Mouse (Mus musculus) neural tube, embryonic 14.5 days (tissue): ENCODE data around the gene Arid1b. TPM values are rescaled to one million over a fixed set of nuclear protein-coding genes. Genes with fewer than 3 reads are reported as not detected.

Experiments used
- ATAC-seq: fragments of 200-750 bp; cut with Nextera tagmentation; 2 replicates; pipeline ENCODE4 v1.8.0; 2017; ENCODE audit warnings: low read depth, mild to moderate bottlenecking, moderate TSS enrichment, moderate library complexity
- H3K27ac ChIP-seq: fragments of 300-500 bp; sonication (generic); 2 replicates; pipeline ENCODE4 v1.5.1; 2014; ENCODE audit warnings: low read depth, mild to moderate bottlenecking, control low read depth, low read length, moderate library complexity, mixed read lengths
- H3K27me3 ChIP-seq: fragments of 300-500 bp; sonication (generic); 2 replicates; pipeline ENCODE4 v1.6.1; 2014; ENCODE audit warnings: low read length; ENCODE audit not compliant: control insufficient read depth, insufficient read depth
- H3K36me3 ChIP-seq: fragments of 300-500 bp; sonication (generic); 2 replicates; pipeline ENCODE4 v1.6.1; 2014; ENCODE audit warnings: low read length, mixed read lengths; ENCODE audit not compliant: control insufficient read depth, insufficient read depth
- H3K4me1 ChIP-seq: fragments of 300-500 bp; sonication (generic); 2 replicates; pipeline ENCODE4 v1.6.1; 2014; ENCODE audit warnings: low read length; ENCODE audit not compliant: control insufficient read depth, insufficient read depth
- H3K4me2 ChIP-seq: fragments of 300-500 bp; sonication (generic); 2 replicates; pipeline ENCODE4 v1.6.1; 2014; ENCODE audit warnings: mild to moderate bottlenecking, low read depth, low read length, control low read depth
- H3K4me3 ChIP-seq: fragments of 300-500 bp; sonication (generic); 2 replicates; pipeline ENCODE4 v1.5.1; 2014; ENCODE audit warnings: low read depth, low read length, control low read depth, mixed read lengths
- H3K9ac ChIP-seq: fragments of 300-500 bp; sonication (generic); replicated peaks from 2 replicates; pipeline ENCODE4 v1.6.1; 2014; ENCODE audit warnings: low read depth, mild to moderate bottlenecking, control low read depth, low read length, mixed read lengths
- H3K9me3 ChIP-seq: fragments of 300-500 bp; sonication (generic); 2 replicates; pipeline ENCODE4 v1.6.1; 2016; ENCODE audit warnings: low read length; ENCODE audit not compliant: control insufficient read depth
- WGBS: fragments of 180-500 bp; shearing (Covaris S2); extraction: QIAGEN DNeasy Blood & Tissue Kit; methylation state at CpG from one replicate; pipeline ENCODE4 v1.1.7; 2014; 5-methylcytosine and 5-hydroxymethylcytosine counted together
- polyA plus RNA-seq: library from polyadenylated mRNA; unstranded; fragments of >200 nt; fragmentation: Nextera tagmentation; extraction: Ambion mirVana; gene quantifications from 2 replicates; pipeline ENCODE4 v1.2.1, GENCODE M21; 2014

Arid1b gene
- polyA plus RNA-seq, 1 experiment from 2014 or later = 22.2 TPM

GRCm38 (mm10) chr17:5036200-5036835, 42.2 kb downstream of the Arid1b start:
- no peaks in the 10 kb centered on the region for H3K9me3 ChIP-seq
- no peaks in the 10 kb centered on the region for H3K36me3 ChIP-seq
- 53% methylated on average over 2 of the region's 2 CpGs for WGBS
- no peak overlapping the region for H3K4me2 ChIP-seq
- H3K27me3 ChIP-seq = no peaks in the 10 kb centered on the region
- no peak overlapping the region for H3K9ac ChIP-seq
- peaks cover 3% of the 10 kb centered on the region; the same call in 1 of the 2 replicates for H3K4me1 ChIP-seq
- no peak overlapping the region for H3K27ac ChIP-seq
- H3K4me3 ChIP-seq = no peak overlapping the region
- no peak for ATAC-seq

GRCm38 (mm10) chr17:5037199-5037598, 43.1 kb downstream of the Arid1b start:
- H3K4me1 ChIP-seq = peaks cover 3% of the 10 kb centered on the region; the same call in 1 of the 2 replicates
- ATAC-seq = no peak
- H3K27me3 ChIP-seq = no peaks in the 10 kb centered on the region
- WGBS = 78% methylated on average over 8 of the region's 8 CpGs
- H3K27ac ChIP-seq = no peak overlapping the region
- no peaks in the 10 kb centered on the region for H3K9me3 ChIP-seq
- no peak overlapping the region for H3K4me2 ChIP-seq
- H3K36me3 ChIP-seq = no peaks in the 10 kb centered on the region
- no peak overlapping the region for H3K9ac ChIP-seq
- no peak overlapping the region for H3K4me3 ChIP-seq

- H3K27ac ChIP-seq = no peak overlapping the region
- WGBS = 89% methylated on average over 2 of the region's 2 CpGs
- H3K4me2 ChIP-seq = no peak overlapping the region
- no peak for ATAC-seq
- no peak overlapping the region for H3K4me3 ChIP-seq
- no peaks in the 10 kb centered on the region for H3K9me3 ChIP-seq
- no peaks in the 10 kb centered on the region for H3K36me3 ChIP-seq
- no peaks in the 10 kb centered on the region for H3K27me3 ChIP-seq
- H3K9ac ChIP-seq = no peak overlapping the region
- H3K4me1 ChIP-seq = peaks cover 10% of the 10 kb centered on the region; the same call in 1 of the 2 replicates
Measured at GRCm38 (mm10) chr17:5039826-5040225, 45.7 kb downstream of the Arid1b start.

GRCm38 (mm10) chr17:5043871-5044270, 49.7 kb downstream of the Arid1b start:
- ATAC-seq = no peak
- Histone ChIP-seq H3K27me3 (no peaks in the 10 kb centered on the region), H3K9me3 (no peaks in the 10 kb centered on the region), H3K4me2 (no peak overlapping the region), H3K4me1 (peaks cover 6% of the 10 kb centered on the region; the same call in 1 of the 2 replicates), H3K36me3 (no peaks in the 10 kb centered on the region), H3K9ac (no peak overlapping the region), H3K27ac (no peak overlapping the region), H3K4me3 (no peak overlapping the region)
- 45% methylated on average over 7 of the region's 7 CpGs for WGBS

- WGBS = 88% methylated on average over 5 of the region's 5 CpGs
- Histone ChIP-seq H3K4me3 (no peak overlapping the region), H3K9ac (no peak overlapping the region), H3K4me1 (peaks cover 6% of the 10 kb centered on the region; the same call in 1 of the 2 replicates), H3K27ac (no peak overlapping the region), H3K36me3 (no peaks in the 10 kb centered on the region), H3K4me2 (no peak overlapping the region), H3K9me3 (no peaks in the 10 kb centered on the region), H3K27me3 (no peaks in the 10 kb centered on the region)
- ATAC-seq = no peak
Measured at GRCm38 (mm10) chr17:5045613-5046012, 51.5 kb downstream of the Arid1b start.

GRCm38 (mm10) chr17:5047373-5047772, 53.2 kb downstream of the Arid1b start:
- Histone ChIP-seq H3K4me1 (peaks cover 9% of the 10 kb centered on the region; the same call in 1 of the 2 replicates), H3K4me3 (no peak overlapping the region), H3K36me3 (no peaks in the 10 kb centered on the region), H3K27ac (no peak overlapping the region), H3K4me2 (no peak overlapping the region), H3K9ac (no peak overlapping the region), H3K27me3 (no peaks in the 10 kb centered on the region), H3K9me3 (no peaks in the 10 kb centered on the region)
- ATAC-seq = no peak
- WGBS = 80% methylated on average over 4 of the region's 4 CpGs

- H3K4me1 ChIP-seq = peaks cover 12% of the 10 kb centered on the region
- H3K27ac ChIP-seq = no peak overlapping the region
- no peaks in the 10 kb centered on the region for H3K27me3 ChIP-seq
- H3K4me2 ChIP-seq = no peak overlapping the region
- no peaks in the 10 kb centered on the region for H3K36me3 ChIP-seq
- WGBS = 84% methylated on average over 8 of the region's 8 CpGs
- no peaks in the 10 kb centered on the region for H3K9me3 ChIP-seq
- H3K4me3 ChIP-seq = no peak overlapping the region
- ATAC-seq = no peak
- no peak overlapping the region for H3K9ac ChIP-seq
Measured at GRCm38 (mm10) chr17:5050266-5050665, 56.1 kb downstream of the Arid1b start.

- Histone ChIP-seq H3K36me3 (no peaks in the 10 kb centered on the region), H3K4me2 (no peak overlapping the region), H3K9me3 (no peaks in the 10 kb centered on the region), H3K4me1 (peaks cover 12% of the 10 kb centered on the region), H3K27ac (no peak overlapping the region), H3K4me3 (no peak overlapping the region), H3K9ac (no peak overlapping the region), H3K27me3 (no peaks in the 10 kb centered on the region)
- no peak for ATAC-seq
- WGBS = 83% methylated on average over 7 of the region's 7 CpGs
Measured at GRCm38 (mm10) chr17:5050970-5051530, 56.9 kb downstream of the Arid1b start.

GRCm38 (mm10) chr17:5052091-5052799, 58.1 kb downstream of the Arid1b start:
- Histone ChIP-seq H3K36me3 (no peaks in the 10 kb centered on the region), H3K27ac (no peak overlapping the region), H3K4me2 (no peak overlapping the region), H3K4me3 (no peak overlapping the region), H3K9ac (no peak overlapping the region), H3K4me1 (peaks cover 19% of the 10 kb centered on the region), H3K27me3 (no peaks in the 10 kb centered on the region), H3K9me3 (no peaks in the 10 kb centered on the region)
- no peak for ATAC-seq
- WGBS = 75% methylated on average over 10 of the region's 10 CpGs
